Mouse (Mus musculus) small intestine, adult 10 weeks (tissue): ENCODE data around the gene Elovl2. TPM values are rescaled to one million over a fixed set of nuclear protein-coding genes. Genes with fewer than 3 reads are reported as not detected.

Experiments
- polyA plus RNA-seq: library from polyadenylated mRNA; stranded (reverse); fragments of 350-450 nt; fragmentation: Illumina TruSeq; extraction: RNeasy Lipid Tissue Mini Kit (QIAGEN cat#74804); gene quantifications from one replicate; pipeline ENCODE4 v1.2.3, GENCODE M21; 2014; ENCODE audit warnings: low replicate concordance

Gene Elovl2
- polyA plus RNA-seq: 0.11 TPM

GRCm38 (mm10) chr13:41220304-41220834 lies at the start of gene Elovl2:
Gene Elovl2 (minus strand): TSS chr13:41220405.

GRCm38 (mm10) chr13:41249538-41250317 lies 29.5 kb upstream of the Elovl2 start, which contains the start of gene Smim13:
Gene Smim13 (plus strand): TSS chr13:41249844.

Other genes starting within 250 kb of the Elovl2 start
- 66.5 TPM for gene Pak1ip1, start 219.4 kb downstream of the Elovl2 start, polyA plus RNA-seq
- gene Tmem14c, start 204.1 kb downstream of the Elovl2 start, polyA plus RNA-seq: 33.3 TPM
- gene Mak, start 140.7 kb downstream of the Elovl2 start, polyA plus RNA-seq: not detected
- not detected for gene Gcm2, start 109.4 kb downstream of the Elovl2 start, polyA plus RNA-seq
- gene Sycp2l, start 106.1 kb downstream of the Elovl2 start, polyA plus RNA-seq: 0.15 TPM
- 21.1 TPM for gene Smim13, start 29.4 kb upstream of the Elovl2 start, polyA plus RNA-seq
- not detected for gene Gm17364, start 53.6 kb upstream of the Elovl2 start, polyA plus RNA-seq